Mouse (Mus musculus) CD4-positive naive resting alpha-beta T cell, adult 57 days (primary cell): ENCODE measurements around the gene Ubfd1. TPM values are rescaled to one million over a fixed set of nuclear protein-coding genes. Genes with fewer than 3 reads are reported as not detected.

Experiments used
- total RNA-seq: library from RNA; stranded (reverse); gene quantifications from one replicate; pipeline ENCODE4 v1.2.4, GENCODE M21; 2023

The Ubfd1 gene
- 44.2 TPM for total RNA-seq

GRCm38 (mm10) chr7:122066945-122067516 is at the start of gene Ubfd1, which contains the start of gene Ears2:
Gene Ubfd1, plus strand, starts transcription at chr7:122067175.
Gene Ears2, minus strand, starts transcription at chr7:122067263.

GRCm38 (mm10) chr7:122020667-122021354 is 46.2 kb upstream of the Ubfd1 start, which contains the start of gene Gga2:
Gene Gga2, minus strand, starts transcription at chr7:122021222.

GRCm38 (mm10) chr7:122101747-122102244 is 34.8 kb downstream of the Ubfd1 start, which contains the start of gene Ndufab1:
Gene Ndufab1, minus strand, starts transcription at chr7:122101886.

Other genes starting within 250 kb of the Ubfd1 start
- not detected for gene Scnn1b, start 202.1 kb upstream of the Ubfd1 start, total RNA-seq
- 11.2 TPM for gene Cog7, start 85.5 kb upstream of the Ubfd1 start, total RNA-seq
- gene Gga2, start 46.0 kb upstream of the Ubfd1 start, total RNA-seq, result 21.0 TPM
- gene Ears2, start 88 bp downstream of the Ubfd1 start, total RNA-seq, result 19.7 TPM
- 80.0 TPM for gene Ndufab1, start 34.7 kb downstream of the Ubfd1 start, total RNA-seq
- 3.9 TPM for gene Palb2, start 65.8 kb downstream of the Ubfd1 start, total RNA-seq
- 49.5 TPM for gene Dctn5, start 65.9 kb downstream of the Ubfd1 start, total RNA-seq
- gene Plk1, start 92.3 kb downstream of the Ubfd1 start, total RNA-seq, result 5.3 TPM
- not detected for gene Ern2, start 119.0 kb downstream of the Ubfd1 start, total RNA-seq
- gene Chp2, start 152.3 kb downstream of the Ubfd1 start, total RNA-seq, result 0.80 TPM
- gene Prkcb, start 221.6 kb downstream of the Ubfd1 start, total RNA-seq, result 129 TPM